Mouse (Mus musculus) forelimb bud, embryonic 11.5 days (tissue): ENCODE results near the gene Wsb1.
A peak's percentile ranks its signal among the peaks of the same experiment; 100 is the strongest.
"Not testable (repeated sequence)": the region's sequence is repeated elsewhere in the genome, so short reads cannot be mapped to it uniquely, and the experiment has no call there.

ENCODE experiments used
- DNase-seq: peaks from one replicate; pipeline ENCODE4 v3.0.0-alpha.2; 2012; ENCODE audit warnings: low read depth, low spot score

Gene Wsb1

DNA sequence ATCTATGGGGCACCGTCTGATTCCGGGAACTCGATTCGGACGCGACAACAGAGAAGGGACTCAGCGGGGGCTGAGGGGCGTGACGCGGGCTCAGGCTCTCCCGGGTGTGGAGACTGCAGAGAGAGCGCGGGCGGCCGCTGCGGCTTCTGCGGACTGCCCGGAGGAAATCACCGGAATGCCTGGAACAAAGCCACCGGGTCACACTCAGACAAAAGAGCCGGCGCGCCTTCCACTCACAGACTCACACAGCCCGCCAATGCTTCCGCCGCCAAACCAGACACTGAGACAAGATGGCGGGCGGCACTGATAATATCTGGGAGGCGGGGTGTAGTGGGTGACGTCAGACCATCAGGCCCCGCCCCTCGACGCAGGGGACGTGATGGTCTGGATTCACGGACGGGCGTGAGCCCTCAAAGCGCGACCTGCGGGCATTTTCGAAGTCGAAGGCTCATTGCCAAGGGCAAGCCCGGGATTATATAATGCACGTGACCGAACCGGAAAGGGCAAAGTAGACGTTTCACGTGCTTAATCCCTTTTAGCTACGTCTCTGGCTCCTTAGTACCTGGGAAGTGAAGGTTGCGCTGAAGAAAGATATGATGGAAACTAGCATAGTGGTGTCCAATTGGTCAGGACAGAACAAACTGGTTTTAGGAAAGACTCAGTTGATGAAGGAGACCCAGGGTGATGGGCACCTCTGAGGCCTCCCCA is at the start of gene Wsb1:
Gene Wsb1 (minus strand): TSS at position 281 of the 708 bp plus-strand sequence.
- peak; percentile 91 for DNase-seq

DNA sequence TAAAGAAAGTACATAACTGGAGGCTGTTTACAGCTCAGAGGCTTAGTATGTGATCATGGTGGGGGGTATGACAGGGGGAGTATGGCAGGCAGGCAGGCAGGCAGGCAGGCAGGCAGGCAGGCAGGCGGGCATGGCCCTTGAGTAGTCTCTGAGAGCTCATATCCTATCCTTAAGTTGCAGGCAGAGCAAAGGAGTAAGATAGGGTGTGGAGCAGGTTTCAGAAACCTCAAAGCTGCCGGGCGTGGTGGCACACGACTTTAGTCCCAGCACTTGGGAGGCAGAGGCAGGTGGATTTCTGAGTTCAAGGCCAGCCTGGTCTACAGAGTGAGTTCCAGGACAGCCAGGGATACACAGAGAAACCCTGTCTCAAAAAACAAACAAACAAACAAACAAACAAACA is 49.8 kb upstream of the Wsb1 start:
- not testable (repeated sequence) for DNase-seq

DNA sequence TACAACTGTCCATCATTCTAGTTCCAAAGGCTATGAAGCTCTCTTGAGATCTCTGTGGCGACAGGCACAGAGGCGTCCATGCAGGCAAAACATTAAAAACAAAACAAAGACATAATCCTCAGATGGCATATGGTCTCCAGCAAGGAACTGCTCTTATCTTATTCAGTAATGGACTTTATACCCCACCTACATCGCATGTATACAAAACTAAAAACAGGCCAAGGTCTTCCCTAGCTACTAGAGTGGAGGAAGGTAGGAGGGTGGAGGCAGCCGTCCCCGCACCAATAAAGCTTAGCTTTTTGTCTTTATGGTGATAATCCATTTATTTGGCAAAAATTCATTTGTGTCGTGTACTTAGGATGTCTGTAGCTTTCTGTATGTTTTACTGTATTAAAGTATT is 48.6 kb upstream of the Wsb1 start:
- no peak for DNase-seq

DNA sequence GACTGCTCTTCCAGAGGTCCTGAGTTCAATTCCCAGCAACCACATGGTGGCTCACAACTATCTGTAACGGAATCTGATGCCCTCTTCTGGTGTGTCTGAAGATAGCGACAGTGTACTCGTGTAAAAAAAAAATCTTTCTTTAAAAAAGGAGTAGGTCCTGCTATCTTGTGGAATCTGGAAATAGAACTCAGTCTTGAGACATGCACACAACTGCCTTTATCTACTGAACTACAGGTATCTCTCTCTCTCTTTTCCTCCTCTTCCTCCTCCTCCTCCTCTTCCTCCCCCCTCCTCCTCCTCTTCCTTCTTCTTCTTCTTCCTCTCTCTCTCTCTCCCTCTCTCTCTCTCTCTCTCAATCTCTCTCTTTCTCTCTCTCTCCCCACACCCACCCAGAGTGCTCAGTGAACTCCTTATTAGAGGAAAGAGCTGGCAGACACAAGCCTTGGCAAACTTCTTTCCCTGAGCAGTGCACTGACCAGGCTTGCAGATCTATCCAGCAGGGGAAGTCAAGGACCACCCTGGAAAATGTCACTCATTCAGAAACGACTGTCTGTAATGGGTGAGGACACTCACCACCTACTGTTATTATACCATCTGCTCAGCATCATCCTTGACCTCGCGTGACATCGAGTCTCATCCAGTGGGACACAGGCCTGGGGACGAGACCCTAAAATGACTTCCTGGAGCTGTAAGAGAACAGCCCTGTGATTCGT is 45.4 kb upstream of the Wsb1 start:
- DNase-seq, result no peak

DNA sequence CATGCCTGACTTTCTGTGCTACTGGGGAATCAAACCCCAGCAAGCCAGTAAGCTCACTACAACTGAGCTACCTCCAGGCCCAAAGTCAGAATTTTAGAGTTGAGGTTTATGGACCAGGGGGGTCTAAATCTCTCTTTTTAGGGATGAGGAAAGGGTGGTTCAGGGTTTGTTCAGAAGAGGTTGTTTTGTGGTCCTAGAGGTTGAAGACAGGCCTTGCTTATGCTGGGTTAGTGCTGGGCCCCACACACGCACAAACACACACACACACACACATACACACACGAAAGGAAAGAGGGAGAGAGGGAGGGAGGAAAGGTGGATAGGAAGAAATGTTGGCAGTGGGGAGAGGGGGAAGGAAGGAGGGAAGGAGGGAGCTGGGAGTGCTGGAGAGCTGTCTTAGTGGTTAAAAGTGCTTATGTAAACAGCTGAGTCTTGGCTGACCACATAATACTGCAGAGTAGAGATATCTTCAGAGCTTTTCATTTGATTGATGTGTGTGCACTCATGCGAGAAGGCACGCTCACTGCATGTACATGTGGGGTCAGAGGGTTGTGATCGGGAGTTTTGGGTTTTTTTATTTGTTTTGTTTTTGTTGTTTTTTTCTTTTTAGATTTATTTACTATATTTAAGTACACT is 42.5 kb upstream of the Wsb1 start, which contains the start of gene Gm9964:
Gene Gm9964 (minus strand): TSS at position 51 of the 636 bp plus-strand sequence.
- no peak for DNase-seq

DNA sequence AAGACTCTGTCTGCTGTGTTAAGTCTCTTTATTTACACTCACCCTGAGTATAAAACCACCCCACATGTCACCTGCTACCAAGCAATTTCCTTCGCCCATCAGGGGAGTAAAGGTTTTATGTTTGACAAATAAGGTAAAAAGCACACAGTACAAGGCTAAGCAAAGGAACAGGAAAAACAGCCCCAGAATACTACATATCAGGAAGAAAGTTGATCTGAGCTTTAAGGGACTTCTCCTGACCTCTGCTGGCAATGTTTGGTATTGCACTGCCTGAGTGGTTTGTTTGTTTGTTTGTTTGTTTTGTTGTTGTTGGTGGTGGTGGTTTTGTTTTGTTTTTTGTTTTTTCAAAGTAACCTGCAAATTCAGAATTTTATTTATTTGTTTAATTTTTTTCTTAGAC is 41.7 kb upstream of the Wsb1 start:
- peak; percentile 41 for DNase-seq

DNA sequence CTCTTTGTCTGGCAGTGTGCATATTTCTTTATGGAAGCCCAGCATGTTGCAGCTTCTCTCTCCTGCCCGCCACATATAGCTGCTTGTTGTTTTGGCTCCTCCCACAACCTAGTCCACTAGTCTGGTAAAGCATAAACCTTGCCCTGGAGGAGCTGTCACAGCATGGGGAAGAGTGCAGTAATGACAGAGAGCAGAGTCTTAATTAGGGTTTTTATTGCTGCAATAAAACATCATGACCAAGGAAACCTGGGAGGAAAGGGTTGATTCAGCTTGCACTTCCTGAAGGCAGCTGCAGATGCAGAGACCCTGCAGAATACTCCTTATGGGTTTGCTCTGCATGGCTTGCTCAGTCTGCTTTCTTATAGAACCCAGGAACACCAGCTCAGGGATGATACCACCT is 39.5 kb upstream of the Wsb1 start:
- DNase-seq, result peak; percentile 82

DNA sequence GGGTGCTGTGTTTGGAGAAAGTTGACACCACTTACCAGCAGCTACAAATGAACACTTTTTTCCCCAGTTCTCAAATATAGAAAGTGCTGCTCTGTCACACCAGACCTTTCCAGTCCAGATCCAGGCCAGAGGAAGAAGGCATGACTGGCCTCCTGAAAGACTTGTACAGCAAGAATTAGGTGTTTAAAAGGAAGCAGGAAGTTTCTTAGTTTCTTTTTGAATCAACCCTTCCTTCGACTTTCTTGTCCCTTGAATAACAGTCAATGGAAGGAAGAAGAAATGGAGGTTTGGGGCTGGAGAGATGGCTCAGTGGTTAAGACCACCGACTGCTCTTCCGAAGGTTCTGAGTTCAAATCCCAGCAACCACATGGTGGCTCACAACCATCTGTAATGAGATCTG is 38.6 kb upstream of the Wsb1 start:
- DNase-seq, result no peak

DNA sequence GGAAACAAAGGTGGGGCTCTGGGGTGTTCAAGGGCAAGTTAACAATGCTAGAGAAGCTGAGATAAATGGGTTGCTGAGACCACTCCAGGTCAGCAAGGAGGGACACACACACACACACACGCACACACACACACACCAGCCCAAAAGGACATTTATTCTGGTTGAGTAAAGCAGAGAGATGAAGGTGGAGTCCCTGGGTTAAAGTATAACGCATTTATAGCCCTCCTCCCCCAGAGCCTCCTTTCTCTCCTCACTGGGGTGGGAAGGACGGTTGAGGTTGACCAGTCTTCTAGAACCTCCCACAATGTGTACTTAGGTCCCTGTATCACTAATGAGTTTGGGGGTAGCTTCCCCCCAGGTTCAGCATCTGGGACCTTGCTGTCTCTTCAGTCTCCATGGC is 37.7 kb upstream of the Wsb1 start:
- no peak for DNase-seq

DNA sequence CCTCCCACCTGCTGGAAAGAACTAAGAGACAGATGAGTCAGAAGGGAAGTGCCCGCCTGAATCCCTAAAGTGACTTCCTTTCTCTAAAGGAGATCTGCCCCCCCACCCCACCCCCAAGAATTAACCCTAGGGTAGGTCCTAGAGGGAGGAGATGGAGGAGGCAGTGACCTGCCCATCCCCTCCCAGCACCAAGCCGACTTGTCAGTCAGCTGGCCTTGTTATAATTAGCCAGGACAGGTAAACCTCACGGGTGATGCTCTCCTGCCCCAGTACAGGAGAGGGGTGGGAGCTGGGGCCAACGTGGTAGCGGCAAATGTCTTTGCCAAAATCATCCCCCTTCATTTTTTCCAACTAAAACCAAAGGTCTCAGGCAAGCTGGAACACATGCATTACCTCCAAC is 37.2 kb upstream of the Wsb1 start:
- no peak for DNase-seq

DNA sequence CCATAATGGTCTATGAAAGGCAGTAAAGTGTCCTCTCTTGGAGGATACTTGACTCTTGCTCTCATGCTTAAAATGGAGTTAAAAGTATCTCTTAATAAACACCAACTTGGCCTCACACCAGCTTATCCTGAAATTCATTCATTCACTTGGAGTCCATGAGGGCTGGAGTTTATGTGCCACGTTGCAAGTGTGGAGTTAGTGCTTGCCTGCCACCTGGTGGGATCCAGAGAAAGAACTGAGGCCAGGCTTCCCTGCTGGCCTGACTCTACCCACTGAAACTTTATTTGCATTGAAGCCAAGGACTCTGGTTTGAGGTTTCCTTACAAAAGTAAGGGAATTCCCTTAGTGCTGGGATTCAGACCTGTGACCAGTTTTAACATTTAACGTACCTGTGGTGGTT is 36.0 kb upstream of the Wsb1 start:
- peak; percentile 50 for DNase-seq

DNA sequence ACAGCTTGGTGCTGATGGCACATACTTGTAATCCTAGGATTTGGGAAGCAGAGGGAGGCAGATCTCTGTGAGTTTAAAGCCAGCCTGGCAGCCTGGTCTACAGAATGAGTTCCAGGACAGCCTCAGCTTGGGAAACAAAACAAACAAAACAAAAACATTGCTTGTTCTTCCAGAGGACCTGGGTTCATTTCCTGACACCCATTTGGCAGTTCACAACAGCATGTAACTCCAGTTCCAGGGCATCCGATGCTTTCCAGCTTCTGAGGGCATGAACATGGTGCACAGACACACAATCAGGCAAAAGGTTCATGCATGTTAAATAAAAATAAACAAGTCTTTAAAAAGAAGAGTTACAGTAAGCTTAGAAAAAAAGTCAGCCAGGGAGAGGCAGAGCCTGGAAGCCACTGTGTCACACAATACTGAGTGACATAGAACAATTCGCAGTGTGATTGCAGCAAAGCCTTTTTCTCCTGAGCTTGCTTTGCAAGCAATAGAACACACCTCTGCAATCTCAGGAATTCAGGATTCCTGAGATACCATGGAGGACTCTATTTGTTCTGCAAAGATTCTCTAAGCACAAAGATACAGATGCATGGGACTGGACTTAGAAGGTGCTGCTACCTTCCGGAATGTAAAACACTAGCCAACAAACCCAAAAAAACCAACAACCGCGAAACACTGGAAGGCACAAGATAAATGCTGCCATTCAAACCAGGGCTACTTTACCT is 34.6 kb upstream of the Wsb1 start:
- no peak for DNase-seq

DNA sequence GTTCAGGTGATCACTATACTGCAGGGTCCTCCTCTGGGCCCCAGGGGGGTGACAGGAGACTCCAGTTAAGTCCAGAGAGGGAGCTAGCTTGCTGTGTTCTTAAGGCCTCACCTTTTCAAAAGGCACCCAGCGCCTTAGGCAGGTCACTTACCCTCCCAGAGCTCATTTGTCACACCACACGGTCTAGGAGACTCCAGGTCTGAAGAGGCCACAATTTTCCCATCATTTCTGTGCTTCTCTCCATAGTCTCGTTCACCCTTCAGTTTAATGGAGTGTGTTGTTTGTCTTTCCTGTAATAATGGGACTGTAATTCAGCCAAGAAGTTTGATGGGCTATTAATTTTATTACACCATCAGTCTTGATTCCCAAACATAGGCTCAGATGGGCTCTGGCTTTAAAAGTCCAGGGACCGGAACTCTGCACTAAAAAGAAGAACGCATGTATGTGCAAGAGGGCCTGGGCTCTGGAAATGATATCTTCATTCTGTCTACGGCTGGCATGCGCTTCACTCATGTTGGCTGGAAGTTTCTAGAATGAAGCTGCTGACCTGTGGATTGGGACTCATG is 33.9 kb upstream of the Wsb1 start:
- no peak for DNase-seq

DNA sequence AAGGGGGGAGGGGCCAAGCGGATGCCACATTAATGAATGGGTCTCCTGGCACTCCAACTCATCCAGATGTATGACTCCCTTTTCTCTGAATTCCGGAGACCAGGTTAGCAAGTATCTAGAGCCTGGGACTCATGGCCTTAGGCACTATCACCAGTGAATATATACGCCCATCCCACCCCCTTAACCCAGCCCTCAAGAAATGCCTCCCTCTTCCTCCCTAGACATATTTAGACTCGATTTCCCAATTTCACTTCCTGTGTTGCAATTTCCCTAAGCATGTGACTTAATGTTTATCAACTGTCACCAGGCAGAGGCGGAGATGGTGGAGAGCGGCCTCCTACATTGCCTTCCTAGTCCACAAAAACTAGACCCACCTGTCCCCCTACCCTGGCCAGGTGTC is 33.0 kb upstream of the Wsb1 start:
- DNase-seq, result no peak

DNA sequence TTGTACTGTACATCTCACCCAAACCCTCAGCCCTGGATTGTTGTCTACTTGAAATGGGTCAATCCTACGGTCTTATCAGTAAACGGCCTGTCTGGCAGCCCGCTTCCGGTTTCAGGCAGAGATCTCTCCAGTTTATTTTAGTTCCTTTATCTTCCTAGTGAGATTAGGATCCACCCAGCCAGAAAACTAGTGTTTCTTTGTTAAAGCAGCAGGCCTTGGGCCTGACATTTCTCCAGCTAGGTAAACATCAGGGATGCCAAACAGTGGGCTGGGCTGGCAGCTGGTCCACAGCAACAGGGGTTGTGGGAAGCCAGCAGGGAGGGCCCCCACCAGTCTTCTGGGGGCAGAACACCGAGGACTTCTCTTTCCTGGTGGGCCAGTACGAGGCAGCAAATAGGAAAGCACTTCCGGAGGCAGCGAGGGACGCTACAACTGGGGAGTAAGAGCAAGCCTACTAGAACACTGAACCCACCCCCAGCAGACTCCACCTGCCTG is 31.9 kb upstream of the Wsb1 start:
- DNase-seq, result no peak

DNA sequence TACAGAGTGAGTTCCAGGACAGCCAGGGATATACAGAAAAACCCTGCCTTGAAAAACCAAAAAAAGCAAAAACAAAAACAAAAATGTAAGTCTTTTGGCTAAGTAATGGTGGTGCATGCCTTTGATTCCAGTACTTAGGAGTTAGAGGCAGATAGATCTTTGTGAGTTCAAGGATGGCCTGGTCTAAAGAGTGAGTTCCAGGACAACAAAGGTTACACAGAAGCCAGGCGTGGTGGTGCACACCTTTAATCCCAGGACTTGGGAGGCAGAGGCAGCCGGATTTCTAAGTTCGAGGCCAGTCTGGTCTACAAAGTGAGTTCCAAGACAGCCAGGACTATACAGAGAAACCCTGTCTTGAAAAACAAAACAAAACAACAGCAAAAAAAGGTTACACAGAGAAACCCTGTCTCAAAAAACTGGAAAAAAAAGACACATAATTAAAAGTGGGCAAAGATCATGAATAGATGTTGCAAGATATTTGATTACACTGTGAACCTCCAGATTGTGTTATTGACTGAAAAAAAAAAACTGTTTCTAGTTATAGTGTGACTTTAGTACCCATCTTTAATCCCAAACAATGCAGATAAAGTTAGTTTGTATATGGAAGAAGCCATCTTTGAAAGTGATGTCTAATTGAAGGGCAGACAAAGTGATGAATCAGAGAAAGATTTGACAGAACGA is 29.0 kb upstream of the Wsb1 start:
- no peak for DNase-seq

DNA sequence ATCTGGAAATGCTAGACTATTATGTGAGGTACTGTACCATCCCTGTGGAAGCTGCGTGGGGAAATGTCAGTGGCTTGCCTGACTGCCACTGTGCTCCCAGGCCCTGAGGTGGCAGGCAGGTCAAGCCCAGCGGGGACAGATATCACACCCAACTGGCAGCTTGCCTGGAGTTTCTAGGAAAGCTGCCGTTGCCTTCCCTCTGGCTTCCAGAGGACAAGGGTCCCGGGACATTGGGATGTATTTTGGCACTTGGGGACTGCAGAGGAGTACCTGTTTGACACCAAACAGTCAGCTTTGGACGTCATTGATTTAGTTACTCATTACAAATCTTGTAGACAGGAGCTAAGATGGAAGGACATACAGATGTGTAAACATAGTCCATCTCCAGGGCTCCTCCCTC is 26.9 kb upstream of the Wsb1 start:
- DNase-seq, result no peak

DNA sequence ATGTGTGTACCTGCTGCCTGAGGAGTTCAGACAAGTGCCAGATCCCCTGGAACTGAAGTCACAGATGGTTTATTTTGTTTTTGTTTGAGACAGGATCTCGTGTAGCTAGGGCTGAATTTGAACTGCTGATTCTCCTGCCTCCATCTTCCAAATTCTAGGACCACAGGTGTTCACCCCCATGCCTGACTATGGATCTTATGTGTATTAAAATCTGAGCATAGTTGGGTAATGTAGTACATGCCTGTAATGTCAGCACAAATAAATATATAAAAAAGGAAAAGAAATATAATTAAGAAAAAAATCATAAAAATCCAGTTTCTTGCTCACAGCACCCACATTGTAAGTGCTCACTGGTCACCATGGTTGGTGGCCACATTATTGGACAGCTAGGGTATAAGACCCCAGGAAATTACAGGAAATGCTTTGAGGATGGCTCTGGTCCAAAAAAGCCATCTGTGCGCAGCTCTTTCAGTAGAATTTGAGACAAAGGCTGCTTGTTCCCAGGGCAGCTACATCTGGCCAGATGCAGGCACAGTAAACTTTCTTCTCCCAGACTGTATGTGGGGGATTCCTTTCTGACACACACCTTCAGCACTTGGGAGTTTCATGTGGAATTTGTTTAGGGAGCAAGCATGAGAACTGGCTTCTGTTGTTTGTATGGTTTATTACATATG is 25.4 kb upstream of the Wsb1 start:
- DNase-seq, result peak; percentile 86

DNA sequence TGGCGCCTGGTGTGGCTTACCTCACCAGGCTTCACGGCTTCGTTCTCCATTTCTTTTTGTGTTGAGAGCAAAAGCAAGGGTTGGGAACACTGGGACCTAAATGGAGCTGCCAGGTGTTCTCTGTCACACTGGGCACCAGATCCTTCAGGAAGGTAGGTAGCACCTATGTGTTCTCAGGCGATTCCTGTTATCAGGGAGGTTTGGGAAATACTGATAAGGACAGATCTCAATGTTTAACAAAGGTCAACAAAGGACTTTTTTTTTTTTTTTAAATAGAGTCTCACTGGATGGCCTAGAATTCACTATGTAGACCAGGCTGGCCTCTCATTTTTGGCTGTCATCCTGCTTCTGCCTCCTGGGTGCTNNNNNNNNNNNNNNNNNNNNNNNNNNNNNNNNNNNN is 19.3 kb upstream of the Wsb1 start:
- DNase-seq, result no peak

DNA sequence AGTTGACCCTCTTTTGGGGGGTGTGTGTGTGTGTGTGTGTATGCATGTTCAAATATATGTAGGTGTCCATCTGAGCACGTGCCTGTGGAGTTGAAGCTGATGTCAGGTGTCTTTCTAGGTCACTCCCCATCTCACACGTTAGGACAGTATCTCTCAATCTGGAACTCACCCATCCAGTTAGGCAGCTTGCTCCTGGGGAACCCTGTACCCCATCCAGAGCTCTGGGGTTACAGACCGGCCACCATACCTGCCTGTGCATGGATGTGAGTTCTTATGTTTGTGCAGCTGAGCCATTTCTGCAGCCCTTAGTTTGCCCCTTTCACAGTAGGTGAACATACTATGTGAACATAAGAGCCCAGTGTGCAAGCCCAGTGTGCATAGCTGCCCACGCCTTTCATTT is 18.6 kb upstream of the Wsb1 start:
- no peak for DNase-seq

DNA sequence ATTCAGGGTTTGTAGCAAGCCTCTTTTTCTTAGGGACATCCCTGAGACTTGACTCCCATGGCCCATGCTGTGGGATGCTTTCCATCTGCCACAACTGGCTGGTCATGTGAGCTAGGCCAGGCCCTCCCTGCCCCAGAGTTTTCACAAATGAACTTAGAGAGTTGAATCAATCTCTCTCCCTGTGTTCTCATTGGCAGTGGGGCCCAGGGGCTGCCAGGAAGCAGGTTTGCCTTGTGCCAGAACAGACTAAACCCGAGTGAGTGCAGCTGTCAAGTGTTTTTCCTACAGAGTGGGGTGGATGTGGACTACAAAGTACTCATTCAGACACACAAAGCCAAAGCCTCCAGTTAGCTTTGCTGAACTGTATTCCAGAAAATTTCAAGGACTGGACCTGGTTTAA is 12.7 kb upstream of the Wsb1 start:
- DNase-seq, result peak; percentile 39
